Mouse (Mus musculus): ENCODE results near the gene Aagab. TPM values are rescaled to one million over a fixed set of nuclear protein-coding genes. Genes with fewer than 3 reads are reported as not detected.

Gene Aagab
- polyA plus RNA-seq, 1 experiment from 2014 or later, result 17.2 TPM

GRCm38 (mm10) chr9:63678076-63678475, 75.6 kb downstream of the Aagab start:
- H3K4me1 ChIP-seq (replicated peaks), result peaks cover 51% of the 10 kb centered on the region
- WGBS (ENCODE audit: insufficient replicate concordance), result 67% methylated on average over 1 of the region's 1 CpGs
- no peaks in the 10 kb centered on the region for H3K36me3 ChIP-seq
- ATAC-seq (ENCODE audit: low read depth) (no peak), DNase-seq (no peak)
- no peak overlapping the region for H3K9ac ChIP-seq
- peak overlapping the region; percentile 16; the same call in 1 of the 2 replicates for H3K27ac ChIP-seq
- no peak overlapping the region for H3K4me3 ChIP-seq (replicated peaks)
- no peaks in the 10 kb centered on the region for H3K9me3 ChIP-seq (replicated peaks)
- H3K4me2 ChIP-seq, result no peak overlapping the region
- H3K27me3 ChIP-seq, result no peaks in the 10 kb centered on the region

- Histone ChIP-seq H3K27ac (no peak overlapping the region), H3K4me1 (replicated peaks) (peaks cover 42% of the 10 kb centered on the region), H3K36me3 (no peaks in the 10 kb centered on the region), H3K9me3 (replicated peaks) (no peaks in the 10 kb centered on the region), H3K4me2 (no peak overlapping the region), H3K4me3 (replicated peaks) (no peak overlapping the region), H3K9ac (no peak overlapping the region), H3K27me3 (no peaks in the 10 kb centered on the region)
- no peak for DNase-seq
- WGBS (ENCODE audit: insufficient replicate concordance), result 29% methylated on average over 9 of the region's 9 CpGs
- ATAC-seq (ENCODE audit: low read depth), result peak; percentile 50; the same call in 1 of the 2 replicates
Measured at GRCm38 (mm10) chr9:63682301-63682700, 79.8 kb downstream of the Aagab start.

DNA sequence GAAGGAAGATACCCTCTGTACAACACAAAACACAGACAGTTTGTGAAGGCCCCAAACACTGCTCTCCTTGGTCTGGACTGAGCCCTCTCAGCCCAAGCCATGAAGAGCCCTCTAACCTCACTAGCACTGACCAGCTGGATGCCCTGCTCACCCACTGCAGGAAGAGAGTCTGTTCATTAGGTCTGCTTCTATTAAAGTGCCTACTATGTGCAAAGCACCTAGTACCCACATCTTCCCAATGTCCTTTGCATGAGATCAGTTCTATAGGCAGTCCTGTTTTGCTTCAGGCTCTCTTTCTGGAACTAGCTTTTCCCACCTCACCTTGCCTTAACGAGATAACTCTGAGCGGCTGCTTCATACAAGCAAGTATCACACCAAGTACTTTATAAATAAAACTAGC, 80.5 kb downstream of the Aagab start:
- H3K27me3 ChIP-seq, result no peaks in the 10 kb centered on the region
- H3K9me3 ChIP-seq (replicated peaks), result no peaks in the 10 kb centered on the region
- H3K4me3 ChIP-seq (replicated peaks), result no peak overlapping the region
- no peak overlapping the region for H3K4me2 ChIP-seq
- H3K4me1 ChIP-seq (replicated peaks), result peaks cover 36% of the 10 kb centered on the region
- 79% methylated on average over 2 of the region's 2 CpGs for WGBS (ENCODE audit: insufficient replicate concordance)
- no peaks in the 10 kb centered on the region for H3K36me3 ChIP-seq
- no peak overlapping the region for H3K9ac ChIP-seq
- ATAC-seq (ENCODE audit: low read depth) (no peak), DNase-seq (no peak)
- no peak overlapping the region for H3K27ac ChIP-seq

DNA sequence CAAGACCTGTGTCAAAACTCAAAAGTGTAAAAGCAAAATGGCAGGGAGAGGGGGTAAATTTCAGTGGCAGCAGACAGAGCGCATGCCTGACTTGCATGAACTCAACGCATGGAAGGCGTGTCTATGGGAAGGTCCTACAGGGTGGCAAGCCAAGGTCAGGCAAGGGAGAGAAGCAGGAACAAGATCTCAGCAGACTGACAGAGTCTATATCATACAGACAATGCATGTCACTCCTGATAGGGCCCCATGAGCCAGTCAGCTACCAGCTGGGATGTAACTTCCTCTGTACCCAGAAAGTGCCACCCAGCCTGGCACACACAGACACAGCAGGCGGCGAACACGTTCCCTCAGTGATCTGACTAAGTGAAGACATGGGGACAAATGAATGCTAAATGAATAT, 81.8 kb downstream of the Aagab start:
- ATAC-seq (ENCODE audit: low read depth) (no peak), DNase-seq (no peak)
- H3K27ac ChIP-seq, result no peak overlapping the region
- H3K4me2 ChIP-seq, result no peak overlapping the region
- H3K9ac ChIP-seq, result no peak overlapping the region
- H3K4me3 ChIP-seq (replicated peaks), result no peak overlapping the region
- no peaks in the 10 kb centered on the region for H3K36me3 ChIP-seq
- peaks cover 26% of the 10 kb centered on the region for H3K4me1 ChIP-seq (replicated peaks)
- H3K9me3 ChIP-seq (replicated peaks), result no peaks in the 10 kb centered on the region
- WGBS (ENCODE audit: insufficient replicate concordance), result 82% methylated on average over 6 of the region's 6 CpGs
- no peaks in the 10 kb centered on the region for H3K27me3 ChIP-seq

DNA sequence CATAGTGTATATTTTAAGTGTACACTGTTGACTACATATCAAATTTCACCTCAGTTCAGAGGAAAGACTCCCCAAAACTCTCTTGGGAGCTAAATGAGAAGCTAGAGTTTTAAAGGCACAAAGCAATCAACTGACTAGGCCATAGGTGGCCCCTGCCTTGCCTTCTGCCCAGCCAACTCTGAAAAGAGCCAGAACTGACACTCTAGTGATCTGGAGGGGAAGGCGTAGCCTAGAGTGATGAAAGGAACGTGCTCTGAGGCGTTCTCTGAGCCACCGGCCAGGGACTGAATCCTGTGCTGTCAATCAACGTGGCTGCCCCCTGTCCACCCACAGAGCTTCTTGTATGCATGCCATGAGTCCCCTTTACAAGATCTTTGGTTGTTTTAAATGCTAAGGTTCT, 82.9 kb downstream of the Aagab start:
- 78% methylated on average over 5 of the region's 5 CpGs for WGBS (ENCODE audit: insufficient replicate concordance)
- Histone ChIP-seq H3K27me3 (no peaks in the 10 kb centered on the region), H3K4me2 (no peak overlapping the region), H3K9ac (no peak overlapping the region), H3K36me3 (0 out of 2 replicates have a peak, but pooled peaks cover 2% of the 10 kb centered on the region), H3K4me3 (replicated peaks) (no peak overlapping the region), H3K4me1 (replicated peaks) (peaks cover 24% of the 10 kb centered on the region), H3K9me3 (replicated peaks) (no peaks in the 10 kb centered on the region), H3K27ac (no peak overlapping the region)
- no peak for ATAC-seq (ENCODE audit: low read depth)
- DNase-seq, result no peak

DNA sequence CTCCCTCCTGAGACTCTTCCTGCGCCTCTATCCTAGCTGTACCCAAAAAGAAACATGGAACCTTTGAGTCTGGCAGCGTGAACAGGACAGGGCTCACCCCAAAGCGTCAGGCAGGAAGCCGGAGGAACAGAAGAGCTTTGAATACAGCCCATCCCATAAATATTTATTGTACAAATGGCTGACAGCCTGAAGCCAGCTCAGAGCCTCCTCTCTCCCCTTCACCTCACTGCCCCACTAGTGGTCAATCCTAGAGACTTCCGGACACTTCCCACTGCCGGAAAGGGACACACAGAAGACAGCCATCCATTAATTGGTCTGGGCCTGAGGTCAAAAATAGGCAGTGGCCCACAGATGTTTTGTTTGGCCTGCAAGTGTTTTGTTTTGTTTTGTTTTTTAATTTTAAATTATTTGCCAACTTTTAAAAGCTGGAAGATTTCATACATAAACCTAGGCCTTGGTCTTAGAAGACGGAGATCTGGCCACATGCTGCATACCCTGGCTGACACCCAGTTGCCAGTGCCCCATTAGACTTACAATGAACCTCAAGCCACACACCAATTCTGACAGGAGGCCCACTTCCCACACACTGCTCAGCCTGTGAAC, 85.1 kb downstream of the Aagab start:
- H3K9ac ChIP-seq, result no peak overlapping the region
- no peak overlapping the region for H3K4me2 ChIP-seq
- 77% methylated on average over 7 of the region's 7 CpGs for WGBS (ENCODE audit: insufficient replicate concordance)
- DNase-seq, result no peak
- peaks cover 12% of the 10 kb centered on the region for H3K4me1 ChIP-seq (replicated peaks)
- ATAC-seq (ENCODE audit: low read depth), result no peak
- 0 out of 2 replicates have a peak, but pooled peaks cover 4% of the 10 kb centered on the region for H3K36me3 ChIP-seq
- H3K4me3 ChIP-seq (replicated peaks), result no peak overlapping the region
- no peak overlapping the region; the same call in 1 of the 2 replicates for H3K27ac ChIP-seq
- H3K27me3 ChIP-seq, result no peaks in the 10 kb centered on the region
- no peaks in the 10 kb centered on the region for H3K9me3 ChIP-seq (replicated peaks)

DNA sequence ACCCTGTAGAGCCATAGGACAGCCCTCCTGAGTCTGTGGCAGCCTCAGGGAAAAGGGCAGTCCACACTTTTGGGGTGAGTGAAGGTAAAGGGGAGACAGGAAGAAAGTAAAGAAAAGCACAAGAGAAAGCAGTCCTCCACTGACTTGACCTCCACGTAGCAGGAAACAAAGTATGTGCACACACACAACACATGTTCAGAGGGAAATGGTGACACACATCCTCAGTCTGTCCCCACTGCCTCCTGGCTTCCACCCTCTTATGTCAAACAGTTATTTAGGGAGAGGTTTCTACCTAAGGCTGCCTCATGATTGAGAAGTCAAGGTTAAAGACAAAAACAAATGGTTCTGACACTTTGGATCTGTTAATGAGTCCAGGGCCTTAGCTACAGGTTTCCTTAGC, 88.1 kb downstream of the Aagab start:
- Histone ChIP-seq H3K4me3 (replicated peaks) (no peak overlapping the region), H3K27ac (peak overlapping the region; percentile 34; the same call in 1 of the 2 replicates), H3K9ac (no peak overlapping the region), H3K4me2 (no peak overlapping the region), H3K27me3 (no peaks in the 10 kb centered on the region), H3K9me3 (replicated peaks) (no peaks in the 10 kb centered on the region), H3K36me3 (0 out of 2 replicates have a peak, but pooled peaks cover 4% of the 10 kb centered on the region), H3K4me1 (replicated peaks) (no peaks in the 10 kb centered on the region; the same call in 1 of the 2 replicates)
- ATAC-seq (ENCODE audit: low read depth) (no peak), DNase-seq (no peak)
- 52% methylated on average over 1 of the region's 1 CpGs for WGBS (ENCODE audit: insufficient replicate concordance)

- WGBS (ENCODE audit: insufficient replicate concordance), result 56% methylated on average over 2 of the region's 2 CpGs
Measured at GRCm38 (mm10) chr9:63691960-63692359, 89.5 kb downstream of the Aagab start.

More at GRCm38 (mm10) chr9:63691960-63692359, 89.5 kb downstream of the Aagab start:
- Histone ChIP-seq H3K9ac (no peak overlapping the region), H3K27ac (no peak overlapping the region), H3K4me3 (replicated peaks) (no peak overlapping the region), H3K9me3 (replicated peaks) (no peaks in the 10 kb centered on the region), H3K36me3 (0 out of 2 replicates have a peak, but pooled peaks cover 4% of the 10 kb centered on the region), H3K27me3 (no peaks in the 10 kb centered on the region), H3K4me1 (replicated peaks) (peaks cover 13% of the 10 kb centered on the region), H3K4me2 (no peak overlapping the region)
- ATAC-seq (ENCODE audit: low read depth) (no peak), DNase-seq (no peak)

Other genes starting within 250 kb of the Aagab start
- 10.5 and 11.0 TPM in 2 replicates for gene Map2k5, start 224.8 kb upstream of the Aagab start, polyA plus RNA-seq (2015; fragmentation: Nextera tagmentation; extraction: Ambion mirVana)
- 28.2 and 29.6 TPM in 2 replicates for gene 2300009A05Rik, start 203.4 kb upstream of the Aagab start, polyA plus RNA-seq (2015; fragmentation: Nextera tagmentation; extraction: Ambion mirVana)
- not detected in 2 replicates for gene Iqch, start 167 bp upstream of the Aagab start, polyA plus RNA-seq (2015; fragmentation: Nextera tagmentation; extraction: Ambion mirVana)
- gene Smad3, start 155.3 kb downstream of the Aagab start, polyA plus RNA-seq (2015; fragmentation: Nextera tagmentation; extraction: Ambion mirVana), result 2.7 and 3.0 TPM in 2 replicates